Mouse (Mus musculus) kidney, postnatal 10 days (tissue): ENCODE data around the gene Serf2.
"Not testable (repeated sequence)": the region's sequence is repeated elsewhere in the genome, so short reads cannot be mapped to it uniquely, and the experiment has no call there.

Experiments
- DNase-seq: peaks from one replicate; pipeline ENCODE4 v3.0.0; 2021; ENCODE audit warnings: mixed read lengths

Serf2 gene

DNA sequence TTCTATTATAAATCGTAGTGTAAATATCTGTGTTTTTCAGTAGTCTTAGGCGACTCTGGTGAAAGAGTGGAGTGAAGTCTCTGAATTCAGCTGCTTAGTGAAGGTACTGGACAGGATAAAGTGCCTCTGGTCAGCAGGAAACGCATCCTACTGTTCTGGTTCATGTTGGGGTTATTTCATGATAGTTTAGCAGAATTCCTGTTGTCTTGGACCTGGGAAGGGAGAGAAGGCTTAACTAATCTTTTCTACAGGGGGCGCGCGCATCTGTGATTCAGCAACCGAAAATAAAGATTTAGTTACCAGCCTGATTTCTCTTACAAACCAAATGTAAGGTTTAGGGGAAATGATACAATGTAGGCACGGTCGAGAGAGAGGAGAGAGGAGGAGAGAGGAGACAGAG lies 859 bp upstream of the Serf2 start:
- peak; percentile 76 for DNase-seq

DNA sequence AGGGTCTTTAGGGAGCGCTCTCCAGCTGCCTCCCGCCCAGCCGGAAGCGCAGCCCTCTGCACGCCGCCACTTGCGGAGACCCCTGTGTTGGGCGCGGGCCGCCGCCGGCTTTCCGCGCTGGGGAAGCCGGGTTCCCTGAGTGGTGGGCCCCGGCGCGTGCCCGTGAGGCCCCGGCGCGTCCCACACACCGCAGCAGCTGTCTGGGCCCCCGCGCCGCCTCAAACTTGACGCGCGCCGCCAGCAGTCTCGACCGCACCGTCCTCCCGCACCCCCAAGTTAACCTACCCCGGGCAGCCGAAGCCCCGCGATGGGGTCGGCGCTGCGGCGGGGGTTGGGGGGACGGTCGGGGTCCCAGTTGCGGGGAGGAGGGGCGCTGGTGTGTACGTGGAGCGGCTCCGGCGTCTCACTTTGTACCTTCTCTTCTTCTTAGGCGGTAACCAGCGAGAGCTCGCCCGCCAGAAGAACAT lies 583 bp downstream of the Serf2 start:
- DNase-seq, result no peak

DNA sequence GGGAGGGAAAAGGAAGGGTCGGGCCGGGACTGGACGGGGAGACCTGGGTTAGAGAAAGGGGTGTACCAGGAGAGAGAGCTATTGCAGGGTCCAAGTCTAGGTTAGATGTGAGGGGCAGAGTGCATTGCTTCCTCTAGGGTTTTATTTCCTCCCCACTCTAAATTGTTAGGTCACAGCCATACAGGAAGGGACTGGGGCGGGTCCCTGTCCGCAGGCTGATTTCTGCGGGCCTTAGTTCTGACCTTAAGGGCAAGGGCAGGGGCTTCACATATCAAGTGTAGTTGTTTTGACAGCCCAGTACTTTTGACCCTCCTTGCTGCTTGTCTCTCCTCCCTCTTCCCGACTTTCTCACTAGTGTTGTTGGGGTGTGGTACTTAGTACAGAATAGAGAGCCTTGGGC lies 1.1 kb downstream of the Serf2 start:
- peak; percentile 46 for DNase-seq

DNA sequence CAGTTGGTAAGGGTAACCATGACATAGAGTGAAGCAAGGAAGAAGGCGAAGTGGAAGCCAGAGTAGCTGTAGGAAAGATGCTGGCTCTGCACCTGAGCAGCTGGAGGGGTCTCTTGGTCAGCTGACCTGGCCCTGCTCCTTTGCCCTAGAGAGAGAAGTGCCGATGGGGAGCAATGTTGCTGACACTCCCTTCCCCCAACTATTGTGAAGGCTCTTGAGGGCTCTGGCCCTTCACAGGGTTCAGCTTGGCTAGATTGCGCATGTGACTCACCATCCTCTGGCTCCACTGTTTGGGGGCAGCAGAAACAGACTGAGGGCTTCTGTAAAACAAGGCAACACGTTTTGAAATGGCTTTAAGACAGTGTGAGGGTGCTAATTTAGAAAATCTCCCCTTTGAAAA lies 3.4 kb downstream of the Serf2 start:
- DNase-seq, result peak; percentile 25

DNA sequence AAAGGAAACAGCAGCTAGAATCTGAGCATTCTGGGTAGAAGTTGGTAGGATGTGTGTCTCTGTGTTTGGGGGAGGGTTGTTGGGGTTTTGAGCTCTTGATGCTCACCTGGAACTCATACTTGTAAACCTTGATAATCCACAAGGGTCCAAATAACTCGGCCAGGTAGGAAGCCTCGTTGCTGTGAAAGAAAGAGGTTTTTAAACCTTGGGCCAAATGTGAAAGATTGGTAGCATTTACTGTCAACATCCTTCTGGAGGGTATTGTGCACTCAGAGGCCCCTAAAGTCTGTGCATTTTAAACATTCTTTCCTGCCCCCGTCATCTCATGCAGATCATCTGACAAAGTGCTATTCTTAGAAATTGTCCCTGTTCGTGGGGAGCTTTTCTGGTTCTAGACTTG lies 4.0 kb downstream of the Serf2 start, which contains the start of gene Hypk:
TSS of gene Hypk (plus strand) at position 301 of the 400 bp plus-strand sequence.
- DNase-seq, result no peak

DNA sequence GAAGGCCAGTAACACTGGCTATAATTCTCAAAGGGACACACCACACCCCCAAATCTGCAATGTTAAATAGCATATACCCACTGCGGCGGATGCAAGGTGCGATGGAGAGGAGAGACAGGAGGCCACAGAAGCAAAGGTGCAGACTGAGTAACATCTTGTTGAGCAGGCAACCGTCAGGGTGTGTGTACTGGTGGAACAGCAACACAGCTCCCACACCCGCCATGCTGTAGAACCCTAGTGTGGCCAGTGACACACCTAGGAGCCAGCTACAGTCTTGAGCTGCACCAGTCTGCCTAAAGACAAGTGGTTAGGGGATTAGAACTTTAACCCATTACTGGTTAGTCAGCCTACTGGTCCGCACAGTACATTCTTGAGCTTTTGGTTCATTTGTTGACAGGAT lies 4.9 kb downstream of the Serf2 start:
- DNase-seq, result no peak

DNA sequence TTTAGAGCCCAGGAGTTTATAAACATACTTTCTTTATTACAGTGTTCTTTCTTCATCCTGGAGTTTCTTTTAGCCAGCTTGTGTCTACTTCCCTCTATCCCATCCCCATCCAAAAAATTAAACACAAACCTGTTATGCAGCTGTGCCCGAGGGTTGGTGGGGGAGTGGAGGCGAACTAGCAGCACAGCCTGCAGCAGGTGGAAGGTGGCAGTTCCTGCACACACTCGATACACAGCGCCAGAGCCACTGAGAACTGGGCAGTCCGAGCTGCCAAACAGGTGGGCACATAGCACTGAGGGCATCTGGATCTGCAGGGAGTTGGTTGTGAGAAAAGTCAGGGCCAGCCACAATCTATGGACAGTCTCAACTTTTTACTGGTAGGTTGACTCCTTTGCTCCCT lies 6.5 kb downstream of the Serf2 start:
- no peak for DNase-seq

DNA sequence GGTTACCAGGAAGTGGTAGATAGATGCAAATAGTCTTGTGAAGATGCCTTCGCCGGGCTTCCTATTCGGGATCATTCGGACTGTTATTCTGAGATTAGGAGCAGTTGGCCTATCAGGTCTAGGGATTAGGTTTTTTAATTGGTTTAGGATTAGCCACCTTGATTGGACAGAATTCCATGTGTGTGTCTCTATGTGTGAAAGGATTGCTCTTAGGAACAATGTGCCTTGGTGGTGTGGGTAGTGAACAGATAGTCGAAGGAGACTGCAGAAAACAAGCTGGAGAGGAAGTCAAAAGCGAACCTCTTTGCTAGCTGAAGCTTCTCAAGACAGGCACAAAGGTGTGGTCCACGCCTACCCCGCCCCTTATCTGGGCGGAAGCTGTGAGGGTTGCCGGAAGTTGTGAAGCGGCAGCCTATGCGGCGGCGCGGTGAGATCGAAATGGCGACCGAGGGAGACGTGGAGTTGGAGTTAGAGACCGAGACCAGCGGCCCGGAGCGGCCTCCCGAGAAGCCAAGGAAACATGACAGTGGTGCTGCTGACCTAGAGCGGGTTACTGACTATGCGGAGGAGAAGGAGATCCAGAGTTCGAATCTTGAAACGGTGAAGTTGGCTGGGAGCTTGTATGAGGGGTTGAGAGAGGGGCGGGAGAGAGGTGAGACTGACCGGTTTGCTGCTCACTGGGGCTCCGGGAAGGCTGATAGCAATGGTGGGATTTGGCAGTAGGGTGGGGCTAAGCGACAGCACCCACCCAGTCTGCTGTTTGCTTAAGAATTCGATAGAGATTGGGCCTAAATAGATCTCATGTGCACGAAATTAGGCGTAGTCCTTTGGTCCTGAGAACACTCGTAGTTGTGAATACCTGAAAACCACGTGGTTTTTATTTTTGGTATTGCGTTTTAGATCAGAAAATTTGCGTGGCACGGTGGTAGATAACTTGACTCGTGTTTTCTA lies 8.0 kb downstream of the Serf2 start, which contains the start of gene Serinc4:
TSS of gene Serinc4 (minus strand) at position 90 of the 951 bp plus-strand sequence.
- DNase-seq, result peak; percentile 90

DNA sequence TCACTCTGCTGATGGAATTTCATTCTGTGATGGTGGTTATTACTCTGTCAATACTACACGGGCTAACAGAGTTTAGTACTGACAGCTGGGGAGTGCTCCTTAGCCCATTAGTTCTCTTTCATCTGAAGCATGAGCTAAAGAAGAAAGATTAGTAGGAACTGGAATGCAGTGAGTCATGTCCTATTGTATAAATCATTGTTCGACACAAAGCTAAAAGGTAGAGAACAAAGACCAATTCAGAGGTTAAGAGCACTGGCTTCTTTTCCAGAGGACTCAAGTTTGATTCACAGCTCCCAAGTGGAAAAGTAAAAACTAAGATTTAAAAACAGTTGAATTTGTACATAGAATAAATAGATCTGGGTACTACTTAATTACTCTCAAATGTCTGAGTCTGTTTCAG lies 11.1 kb downstream of the Serf2 start:
- no peak for DNase-seq

DNA sequence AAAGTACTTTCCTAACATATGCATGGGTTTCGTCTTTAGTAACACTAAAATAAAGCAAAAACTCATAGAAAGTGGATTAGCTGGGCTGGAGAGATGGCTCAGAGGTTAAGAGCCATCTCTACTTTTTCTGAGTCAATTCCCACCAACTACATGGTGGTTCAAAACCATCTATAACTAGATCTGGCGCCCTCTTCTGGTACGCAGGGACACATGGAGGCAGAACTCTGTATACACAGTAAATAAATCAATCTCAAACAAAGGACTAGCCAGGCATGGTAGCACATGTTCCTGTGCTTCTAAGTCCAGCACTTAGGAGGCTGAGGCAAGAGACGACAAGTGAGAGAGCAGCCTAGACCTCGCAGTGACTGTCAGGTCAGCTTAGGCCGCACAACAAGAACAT lies 20.0 kb downstream of the Serf2 start:
- DNase-seq, result not testable (repeated sequence)

DNA sequence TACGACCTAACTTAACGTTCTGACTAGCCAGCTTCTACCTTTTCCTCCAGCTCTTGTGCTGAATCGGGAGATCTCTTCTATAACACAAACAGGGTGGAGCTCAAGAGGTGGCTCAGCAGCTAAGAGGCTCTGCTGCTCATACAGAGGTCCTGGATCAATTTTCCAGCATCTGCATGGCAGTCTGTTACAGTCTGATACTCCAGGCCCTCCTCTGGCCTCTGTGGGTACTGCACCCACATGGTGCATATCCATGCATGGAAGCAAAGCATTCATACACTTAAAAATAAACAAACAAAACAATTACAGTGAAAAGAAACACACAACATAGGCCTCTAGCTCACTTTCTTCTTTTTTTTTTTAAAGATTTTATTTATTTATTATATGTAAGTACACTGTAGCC lies 23.8 kb downstream of the Serf2 start:
- not testable (repeated sequence) for DNase-seq

DNA sequence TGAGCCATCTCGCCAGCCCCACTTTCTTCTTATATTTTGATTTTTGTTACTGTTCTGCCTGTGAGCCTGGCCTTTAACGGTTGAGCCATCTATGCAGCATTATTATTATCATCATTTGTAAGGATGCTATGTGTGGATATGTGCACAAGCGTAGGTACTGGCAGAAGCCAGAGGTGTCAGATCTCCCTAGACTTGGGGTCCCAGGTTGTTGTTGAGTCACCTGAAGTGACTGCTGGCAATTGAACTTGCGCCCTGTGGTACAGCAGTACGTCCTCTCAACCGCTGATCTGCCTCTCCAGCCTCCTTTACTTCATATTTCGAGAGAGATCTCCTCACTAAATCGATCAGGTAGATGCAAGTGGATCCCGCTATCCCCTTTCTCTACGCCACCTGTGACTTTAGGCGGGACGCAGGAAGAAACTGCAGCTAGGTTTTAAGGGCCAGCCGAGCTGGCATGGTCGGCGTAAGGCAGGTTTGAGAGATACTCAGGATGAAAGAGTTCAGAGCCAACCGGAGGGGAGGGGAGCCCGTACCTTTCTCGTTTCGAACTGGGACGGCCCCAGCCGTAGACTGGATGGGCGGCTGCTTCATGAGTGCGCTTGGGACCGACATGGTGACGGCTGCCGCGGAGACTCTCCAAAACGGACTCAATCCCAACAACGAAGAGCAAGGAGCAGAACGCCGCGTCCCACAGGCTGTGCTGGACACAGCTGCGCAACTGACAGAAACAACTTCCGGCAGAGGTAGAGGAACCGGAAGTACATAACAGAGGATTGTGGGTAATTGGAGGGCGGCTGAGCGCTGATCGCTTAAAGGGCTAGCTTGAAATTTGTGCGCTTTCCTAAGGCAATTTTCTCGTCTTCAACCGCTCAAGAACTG lies 24.5 kb downstream of the Serf2 start, which contains the start of gene Mfap1b:
TSS of gene Mfap1b (minus strand) at position 767 of the 879 bp plus-strand sequence.
- DNase-seq, result peak; percentile 85

DNA sequence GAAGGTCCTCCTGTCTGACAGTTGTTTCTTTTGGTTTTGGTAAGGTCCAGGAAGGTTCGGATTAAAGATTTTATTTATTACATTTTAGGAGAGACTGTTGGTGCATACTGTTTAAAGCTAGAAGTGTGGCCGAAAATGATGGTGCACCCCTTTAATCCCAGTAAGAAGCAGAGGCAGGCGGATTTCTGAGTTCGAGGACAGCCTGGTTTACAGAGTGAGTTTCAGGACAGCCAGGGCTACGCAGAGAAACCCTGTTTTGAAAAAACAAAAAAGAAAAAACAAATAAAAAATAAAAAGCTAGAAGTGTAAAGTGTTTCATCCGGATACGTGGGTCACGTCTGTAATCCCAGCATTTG lies 25.2 kb downstream of the Serf2 start:
- no peak for DNase-seq

DNA sequence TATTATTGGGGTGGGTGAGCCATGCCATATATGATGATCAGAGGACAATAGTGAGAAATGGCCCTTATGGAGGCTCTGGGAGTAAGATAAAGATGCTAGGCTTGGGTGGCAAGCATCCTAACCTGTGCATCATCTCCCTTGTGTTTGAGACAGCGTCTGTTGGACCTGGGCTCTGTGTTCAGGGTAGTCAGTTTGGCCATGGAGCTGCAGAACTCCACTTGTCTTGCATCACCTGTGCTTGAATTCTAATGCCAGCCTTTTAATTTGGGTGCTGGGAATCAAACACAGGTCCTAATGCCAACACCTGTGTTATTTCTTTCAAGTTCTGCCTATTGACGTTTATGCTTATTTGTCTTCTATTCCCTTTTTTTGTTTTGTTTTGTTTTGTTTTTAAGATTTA lies 26.3 kb downstream of the Serf2 start:
- DNase-seq, result not testable (repeated sequence)

DNA sequence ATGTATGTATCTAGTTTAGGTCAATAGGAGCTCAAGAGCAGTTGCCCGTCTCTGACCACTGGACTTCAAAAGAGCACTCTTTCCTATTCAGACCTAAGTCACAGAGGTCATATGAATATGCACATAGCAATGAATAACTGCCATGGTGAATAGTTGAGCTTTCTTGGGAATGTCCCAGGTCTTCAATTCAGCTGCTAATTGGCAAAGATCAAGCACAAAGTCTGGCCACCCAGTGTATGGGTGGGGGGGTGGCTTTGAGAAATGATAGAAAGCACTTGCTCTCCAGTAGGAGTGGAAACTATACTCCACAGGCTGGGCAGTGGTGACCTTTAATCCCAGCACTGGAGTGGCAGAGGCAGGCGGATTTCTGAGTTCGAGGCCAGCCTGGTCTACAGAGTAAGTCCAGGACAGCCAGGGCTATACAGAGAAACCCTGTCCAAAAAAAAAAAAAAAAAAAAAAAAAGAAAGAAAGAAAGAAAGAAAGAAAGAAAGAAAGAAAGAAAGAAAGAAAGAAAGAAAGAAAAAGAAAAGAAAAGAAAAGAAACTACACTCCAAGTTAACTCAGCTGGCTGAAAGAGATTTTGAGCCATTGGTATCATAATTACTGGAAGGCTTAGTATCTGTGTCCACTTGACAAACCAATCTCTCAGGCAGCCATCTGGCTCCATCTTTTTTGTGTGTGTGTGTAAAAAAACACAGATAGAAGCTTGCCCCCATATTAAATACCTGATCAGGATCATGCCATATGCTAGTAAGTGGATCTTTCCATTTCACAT lies 28.7 kb downstream of the Serf2 start:
- DNase-seq, result no peak

DNA sequence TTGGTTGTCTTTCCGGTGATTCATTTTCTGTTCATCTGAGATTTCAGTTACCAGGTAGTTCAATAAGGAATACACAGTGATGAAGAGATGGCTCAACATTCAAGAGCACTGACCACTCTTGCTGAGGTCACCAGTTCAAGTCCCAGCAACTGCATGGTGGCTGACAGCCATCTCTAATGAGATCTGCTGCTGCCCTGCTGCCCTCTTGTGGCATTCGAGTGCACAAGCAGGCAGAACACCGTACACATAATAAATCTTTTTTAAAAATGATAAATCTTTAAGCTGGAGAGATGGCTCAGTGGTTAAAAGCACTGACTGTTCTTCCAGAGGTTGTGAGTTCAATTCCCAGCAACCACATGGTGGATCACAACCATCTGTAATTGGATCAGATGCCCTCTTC lies 31.5 kb downstream of the Serf2 start:
- DNase-seq, result peak; percentile 29

DNA sequence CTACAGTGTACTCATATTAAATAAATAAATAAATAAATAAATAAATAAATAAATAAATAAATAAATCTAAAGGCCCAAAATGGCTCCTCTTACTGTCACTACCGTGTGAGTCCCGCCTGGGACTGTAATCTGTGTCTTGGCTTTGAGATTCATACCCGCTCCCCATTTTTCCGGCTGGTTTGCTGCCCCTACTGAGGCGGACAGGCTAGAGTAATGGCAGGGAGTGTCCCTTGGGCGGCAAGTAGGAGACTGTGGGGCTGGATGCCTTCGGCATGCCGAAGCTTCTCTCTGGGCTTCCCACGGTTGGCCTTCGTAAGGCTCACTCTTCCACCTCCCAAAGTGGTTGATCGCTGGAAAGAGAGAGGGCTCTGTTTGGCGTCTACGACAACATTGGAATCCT lies 31.9 kb downstream of the Serf2 start:
- not testable (repeated sequence) for DNase-seq

DNA sequence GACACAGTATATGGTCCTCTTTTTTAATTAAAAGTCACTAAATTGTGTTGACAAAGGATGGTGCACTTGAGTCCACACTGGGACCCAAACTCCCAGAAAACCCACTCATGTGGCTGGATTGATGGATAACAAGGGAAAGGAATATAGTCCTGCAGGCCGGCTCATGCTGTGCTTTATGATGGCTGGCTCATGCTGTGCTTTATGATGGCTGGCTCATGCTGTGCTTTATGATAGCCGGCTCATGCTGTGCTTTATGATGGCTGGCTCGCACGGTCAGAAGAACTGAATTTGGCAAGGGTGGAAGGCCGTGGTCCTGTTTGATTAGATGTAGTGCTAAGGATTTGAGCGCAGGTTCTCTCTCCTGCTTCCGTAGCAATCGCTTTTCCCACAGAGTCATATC lies 34.6 kb downstream of the Serf2 start:
- DNase-seq, result no peak

DNA sequence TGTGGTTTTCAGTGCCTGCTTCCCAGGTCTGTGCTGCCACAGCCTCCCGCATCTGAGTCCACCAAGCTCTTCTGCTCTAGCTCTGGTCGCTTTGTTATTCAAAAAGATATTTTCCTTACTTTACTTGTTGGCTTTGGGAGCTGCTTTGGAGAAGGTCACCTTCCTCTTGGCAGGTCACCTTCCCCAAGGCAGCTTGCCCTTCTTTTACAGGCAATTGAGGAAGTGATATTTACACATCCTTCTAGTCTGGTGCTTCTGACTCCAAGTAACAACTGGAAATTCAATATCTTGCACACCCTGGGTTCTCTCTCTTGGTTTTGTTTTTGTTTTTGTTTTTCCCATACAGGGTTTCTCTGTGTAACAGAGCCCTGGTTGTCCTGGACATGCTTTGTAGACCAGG lies 35.4 kb downstream of the Serf2 start:
- not testable (repeated sequence) for DNase-seq

DNA sequence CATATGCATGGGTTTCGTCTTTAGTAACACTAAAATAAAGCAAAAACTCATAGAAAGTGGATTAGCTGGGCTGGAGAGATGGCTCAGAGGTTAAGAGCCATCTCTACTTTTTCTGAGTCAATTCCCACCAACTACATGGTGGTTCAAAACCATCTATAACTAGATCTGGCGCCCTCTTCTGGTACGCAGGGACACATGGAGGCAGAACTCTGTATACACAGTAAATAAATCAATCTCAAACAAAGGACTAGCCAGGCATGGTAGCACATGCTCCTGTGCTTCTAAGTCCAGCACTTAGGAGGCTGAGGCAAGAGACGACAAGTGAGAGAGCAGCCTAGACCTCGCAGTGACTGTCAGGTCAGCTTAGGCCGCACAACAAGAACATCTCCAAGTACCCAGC lies 52.6 kb downstream of the Serf2 start:
- DNase-seq, result not testable (repeated sequence)

DNA sequence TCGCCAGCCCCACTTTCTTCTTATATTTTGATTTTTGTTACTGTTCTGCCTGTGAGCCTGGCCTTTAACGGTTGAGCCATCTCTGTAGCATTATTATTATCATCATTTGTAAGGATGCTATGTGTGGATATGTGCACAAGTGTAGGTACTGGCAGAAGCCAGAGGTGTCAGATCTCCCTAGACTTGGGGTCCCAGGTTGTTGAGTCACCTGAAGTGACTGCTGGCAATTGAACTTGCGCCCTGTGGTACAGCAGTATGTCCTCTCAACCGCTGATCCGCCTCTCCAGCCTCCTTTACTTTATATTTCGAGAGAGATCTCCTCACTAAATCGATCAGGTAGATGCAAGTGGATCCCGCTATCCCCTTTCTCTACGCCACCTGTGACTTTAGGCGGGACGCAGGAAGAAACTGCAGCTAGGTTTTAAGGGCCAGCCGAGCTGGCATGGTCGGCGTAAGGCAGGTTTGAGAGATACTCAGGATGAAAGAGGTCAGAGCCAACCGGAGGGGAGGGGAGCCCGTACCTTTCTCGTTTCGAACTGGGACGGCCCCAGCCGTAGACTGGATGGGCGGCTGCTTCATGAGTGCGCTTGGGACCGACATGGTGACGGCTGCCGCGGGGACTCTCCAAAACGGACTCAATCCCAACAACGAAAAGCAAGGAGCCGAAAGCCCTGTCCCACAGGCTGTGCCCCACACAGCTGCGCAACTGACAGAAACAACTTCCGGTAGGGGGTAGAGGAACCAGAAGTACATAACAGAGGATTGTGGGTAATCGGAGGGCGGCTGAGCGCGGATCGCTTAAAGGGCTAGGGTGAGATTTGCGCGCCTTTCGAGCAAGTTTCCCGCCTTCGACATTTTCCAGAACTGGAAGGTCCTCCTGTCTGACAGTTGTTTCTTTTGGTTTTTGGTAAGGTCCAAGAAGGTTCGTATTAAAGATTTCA lies 57.2 kb downstream of the Serf2 start, which contains the start of the genes Mfap1a and Wdr76:
TSS of gene Mfap1a (minus strand) at position 724 of the 941 bp plus-strand sequence.
TSS of gene Wdr76 (plus strand) at position 782 of the 941 bp plus-strand sequence.
- peak; percentile 89 for DNase-seq
